20 mouse cellular contexts compared by ENCODE assay signal in the genomic region with DNA sequence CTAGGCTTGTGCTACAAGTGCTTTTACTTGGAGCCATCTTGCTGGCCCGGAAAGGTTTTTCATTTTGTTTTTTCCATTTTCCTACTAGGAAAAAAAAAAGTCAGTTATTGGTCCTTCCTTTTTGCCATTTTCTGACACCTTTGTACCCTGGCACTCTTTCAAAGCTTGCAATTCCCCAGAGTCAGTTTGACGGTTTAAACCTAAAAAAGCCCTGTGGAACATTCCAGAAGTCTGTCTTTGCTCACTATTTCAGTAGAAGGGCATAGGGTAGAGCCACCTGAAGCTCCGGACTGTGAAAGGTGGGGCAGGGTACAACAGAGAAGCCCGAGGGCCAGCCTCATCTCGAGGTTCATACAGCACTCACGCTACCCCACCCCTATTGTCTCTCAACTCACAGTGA.
"Had no signal": no experiment of that assay in that cellular context is flagged by ENCODE, and none has a peak within 500 bp of the region (broad histone marks: within the 10 kb centered on the region; RNA-seq: fewer than 3 reads in every experiment).

No protein-coding gene starts in this region.

- H3K4me3 ChIP-seq: intestine, embryonic 15.5 days; limb, embryonic 12.5 days; limb, embryonic 15.5 days; liver, embryonic 13.5 days; midbrain, embryonic 12.5 days; midbrain, embryonic 15.5 days; neural tube, embryonic 12.5 days; neural tube, embryonic 15.5 days had no signal

- DNase-seq: kidney, adult 11 months; left cerebral cortex, postnatal 4 days; liver, embryonic 13.5 days; lung, adult 2 months; lung, postnatal 14 days; lung, postnatal 4 days; right cerebral cortex, adult 18-20 months; right cerebral cortex, postnatal 14 days; right cerebral cortex, postnatal 4 days; thymus, adult 2 months; thymus, postnatal 14 days; thymus, postnatal 4 days had no signal

- H3K27me3 ChIP-seq: intestine, embryonic 15.5 days; limb, embryonic 12.5 days; limb, embryonic 15.5 days; liver, embryonic 13.5 days; midbrain, embryonic 12.5 days; midbrain, embryonic 15.5 days; neural tube, embryonic 12.5 days; neural tube, embryonic 15.5 days had no signal

- H3K36me3 ChIP-seq: limb, embryonic 12.5 days; liver, embryonic 13.5 days; midbrain, embryonic 12.5 days; midbrain, embryonic 15.5 days; neural tube, embryonic 12.5 days; neural tube, embryonic 15.5 days had no signal

- H3K4me1 ChIP-seq: intestine, embryonic 15.5 days; limb, embryonic 12.5 days; liver, embryonic 13.5 days had no signal

- H3K4me2 ChIP-seq: intestine, embryonic 15.5 days; limb, embryonic 12.5 days; limb, embryonic 15.5 days; liver, embryonic 13.5 days; midbrain, embryonic 12.5 days; midbrain, embryonic 15.5 days; neural tube, embryonic 12.5 days; neural tube, embryonic 15.5 days had no signal

- H3K27ac ChIP-seq: intestine, embryonic 15.5 days; limb, embryonic 12.5 days; limb, embryonic 15.5 days; liver, embryonic 13.5 days; midbrain, embryonic 12.5 days; midbrain, embryonic 15.5 days; neural tube, embryonic 12.5 days; neural tube, embryonic 15.5 days; stomach, postnatal 0 days had no signal
